Mouse (Mus musculus) CH12.LX (cell line): ENCODE data around the gene Cdkl5. TPM values are rescaled to one million over a fixed set of nuclear protein-coding genes. Genes with fewer than 3 reads are reported as not detected.

ENCODE experiments used
- DNase-seq: peaks from one replicate; pipeline ENCODE4 v3.0.0-alpha.2; 2013; ENCODE audit errors: extremely low read depth
- H3K27ac ChIP-seq: 2 replicates; pipeline ENCODE4 v1.5.1; 2012; ENCODE audit warnings: low read depth, mild to moderate bottlenecking, control low read depth, moderate library complexity; ENCODE audit not compliant: insufficient read depth
- H3K27me3 ChIP-seq: replicated peaks from 2 replicates; pipeline ENCODE3; 2012; ENCODE audit warnings: inconsistent platforms
- H3K36me3 ChIP-seq, 2 experiments: replicated peaks in 1 of 2; 2 replicates each; pipeline versions ENCODE3 to v1.6.1; 2012; ENCODE audit warnings: inconsistent platforms in 1 of 2, low read length in 1 of 2, mild to moderate bottlenecking in 1 of 2, mixed read lengths in 1 of 2, moderate library complexity in 1 of 2; ENCODE audit not compliant: control insufficient read depth in 1 of 2, insufficient read depth in 1 of 2
- H3K4me1 ChIP-seq, 2 experiments: 2 replicates each; pipeline ENCODE4 v1.6.1; 2012; ENCODE audit warnings: inconsistent platforms in 1 of 2, moderate library complexity in 1 of 2; ENCODE audit not compliant: insufficient read depth in 2 of 2, control insufficient read depth in 1 of 2
- H3K4me2 ChIP-seq: 2 replicates; pipeline ENCODE4 v1.6.1; 2012; ENCODE audit warnings: low read depth, mild to moderate bottlenecking, control low read depth; ENCODE audit not compliant: poor library complexity, insufficient read depth, severe bottlenecking
- H3K4me3 ChIP-seq, 3 experiments: fragments of 150-350 bp in 1 of 3; sonication (generic) in 1 of 3; replicated peaks in 1 of 3; 2 replicates each; pipeline versions ENCODE3 to v1.5.1; 2011 to 2012; ENCODE audit warnings: low read depth in 2 of 3, low read length in 2 of 3, mild to moderate bottlenecking in 2 of 3, moderate library complexity in 2 of 3, control low read depth in 1 of 3, improper control_type of control experiment in 1 of 3, inconsistent platforms in 1 of 3, mixed read lengths in 1 of 3; ENCODE audit not compliant: poor library complexity in 1 of 3
- H3K79me2 ChIP-seq: replicated peaks from 2 replicates; pipeline ENCODE4 v1.6.1; 2012; ENCODE audit warnings: mild to moderate bottlenecking, moderate library complexity; ENCODE audit not compliant: control insufficient read depth, poor library complexity, insufficient read depth, severe bottlenecking; ENCODE audit errors: extremely low read depth
- H3K9ac ChIP-seq: 2 replicates; pipeline ENCODE4 v1.6.1; 2012; ENCODE audit warnings: low read depth, mild to moderate bottlenecking, control low read depth, moderate library complexity; ENCODE audit not compliant: insufficient read depth
- H3K9me3 ChIP-seq: replicated peaks from 2 replicates; pipeline ENCODE3; 2012; ENCODE audit warnings: low read length, inconsistent platforms, mixed read lengths
- CHD1 ChIP-seq: IDR thresholded peaks from 2 replicates; pipeline ENCODE4 v1.6.1; 2012; ENCODE audit warnings: low read depth, low read length, improper control_type of control experiment, inconsistent platforms
- CTCF ChIP-seq, 2 experiments: IDR thresholded peaks in 1 of 2; conservative IDR thresholded peaks in 1 of 2; 2 replicates each; pipeline ENCODE4 v1.5.1; 2011 to 2012; ENCODE audit warnings: low read depth in 2 of 2, low read length in 2 of 2, improper control_type of control experiment in 1 of 2, inconsistent platforms in 1 of 2, mild to moderate bottlenecking in 1 of 2, moderate library complexity in 1 of 2
- E2F4 ChIP-seq: IDR thresholded peaks from 2 replicates; pipeline ENCODE4 v1.6.1; 2011; ENCODE audit warnings: low read depth, low read length, improper control_type of control experiment; ENCODE audit not compliant: insufficient replicate concordance
- EP300 ChIP-seq: IDR thresholded peaks from 2 replicates; pipeline ENCODE4 v1.6.1; 2011; ENCODE audit warnings: low read length, improper control_type of control experiment
- ETS1 ChIP-seq: conservative IDR thresholded peaks from 2 replicates; pipeline ENCODE4 v1.6.1; 2012; ENCODE audit warnings: low read depth, mild to moderate bottlenecking, inconsistent platforms, low read length, improper control_type of control experiment, moderate library complexity
- GABPA ChIP-seq: IDR thresholded peaks from 2 replicates; pipeline ENCODE4 v1.6.1; 2012; ENCODE audit warnings: low read depth, low read length, improper control_type of control experiment, inconsistent platforms; ENCODE audit not compliant: insufficient replicate concordance
- HCFC1 ChIP-seq: IDR thresholded peaks from 2 replicates; pipeline ENCODE4 v1.6.1; 2012; ENCODE audit warnings: low read depth, mild to moderate bottlenecking, inconsistent platforms, low read length, improper control_type of control experiment
- IRF4 ChIP-seq: IDR thresholded peaks from 2 replicates; pipeline ENCODE4 v1.6.1; 2014; ENCODE audit warnings: low read depth, mild to moderate bottlenecking, inconsistent platforms, low read length, improper control_type of control experiment
- JUN ChIP-seq: IDR thresholded peaks from 2 replicates; pipeline ENCODE4 v1.6.1; 2011; ENCODE audit warnings: low read depth, mild to moderate bottlenecking, low read length, improper control_type of control experiment, moderate library complexity; ENCODE audit not compliant: insufficient read depth
- JUND ChIP-seq: conservative IDR thresholded peaks from 2 replicates; pipeline ENCODE4 v1.6.1; 2011; ENCODE audit warnings: low read depth, low read length, improper control_type of control experiment
- KAT2A ChIP-seq: IDR thresholded peaks from 2 replicates; pipeline ENCODE4 v1.6.1; 2012; ENCODE audit warnings: low read length, improper control_type of control experiment, inconsistent platforms; ENCODE audit not compliant: insufficient replicate concordance
- MAFK ChIP-seq: IDR thresholded peaks from 2 replicates; pipeline ENCODE4 v1.6.1; 2011; ENCODE audit warnings: low read length, improper control_type of control experiment; ENCODE audit not compliant: insufficient replicate concordance
- MAX ChIP-seq: IDR thresholded peaks from 2 replicates; pipeline ENCODE4 v1.6.1; 2011; ENCODE audit warnings: low read length, improper control_type of control experiment
- MAZ ChIP-seq: IDR thresholded peaks from 2 replicates; pipeline ENCODE4 v1.6.1; 2012; ENCODE audit warnings: low read depth, mild to moderate bottlenecking, inconsistent platforms, low read length, improper control_type of control experiment, moderate library complexity
- POLR2A ChIP-seq: IDR thresholded peaks from 2 replicates; pipeline ENCODE4 v1.6.1; 2011; ENCODE audit warnings: low read depth, mild to moderate bottlenecking, improper control_type of control experiment, low read length
- RCOR1 ChIP-seq: conservative IDR thresholded peaks from 2 replicates; pipeline ENCODE4 v1.6.1; 2012; ENCODE audit warnings: low read depth, mild to moderate bottlenecking, inconsistent platforms, low read length, improper control_type of control experiment
- SIN3A ChIP-seq: IDR thresholded peaks from 2 replicates; pipeline ENCODE4 v1.6.1; 2012; ENCODE audit warnings: low read length, improper control_type of control experiment, inconsistent platforms
- TBP ChIP-seq: conservative IDR thresholded peaks from 2 replicates; pipeline ENCODE4 v1.6.1; 2011; ENCODE audit warnings: low read depth, low read length, improper control_type of control experiment
- UBTF ChIP-seq: IDR thresholded peaks from 2 replicates; pipeline ENCODE4 v1.6.1; 2012; ENCODE audit warnings: low read depth, mild to moderate bottlenecking, inconsistent platforms, low read length, improper control_type of control experiment, moderate library complexity
- ZKSCAN1 ChIP-seq: IDR thresholded peaks from 2 replicates; pipeline ENCODE4 v1.6.1; 2012; ENCODE audit warnings: low read depth, inconsistent platforms, low read length, improper control_type of control experiment, borderline replicate concordance
- ZNF384 ChIP-seq: IDR thresholded peaks from 2 replicates; pipeline ENCODE4 v1.6.1; 2012; ENCODE audit warnings: low read depth, low read length, improper control_type of control experiment, inconsistent platforms
- dilution Hi-C: fragments of 300-500 bp; cut with MboI; formaldehyde crosslinking; loops from 2 replicates; pipeline ENCODE4 v1.14.3; 2020; ENCODE audit warnings: low sequenced_read_pairs; ENCODE audit not compliant: extremely low pct_unique_long_range_greater_than_20kb, extremely low pct_ligation_motif_present
- in situ Hi-C: fragments of 300-500 bp; cut with MboI; formaldehyde crosslinking; loops from 3 replicates; pipeline ENCODE4 v1.14.3; 2019; ENCODE audit warnings: low sequenced_read_pairs, low pct_ligation_motif_present, low pct_unique_long_range_greater_than_20kb, mixed read lengths
- polyA plus RNA-seq: library from polyadenylated mRNA; unstranded; fragments of >175 nt; gene quantifications from 2 replicates; pipeline ENCODE4 v1.2.1, GENCODE M21; 2012; ENCODE audit warnings: low read depth; ENCODE audit not compliant: insufficient read length
- total RNA-seq, 2 experiments: library from RNA; depleted of rRNA; stranded (reverse); fragments of 300-350 nt in 1 of 2; fragments of >200 nt in 1 of 2; gene quantifications; 2 replicates each; pipeline ENCODE4 v1.2.3; 2012 to 2014

Cdkl5 gene
- total and polyA plus RNA-seq, 3 experiments, result 0.25 to 0.63 (median 0.30) TPM

GRCm38 (mm10) chrX:160958593-160959131 is 35.8 kb downstream of the Cdkl5 start:
- no peaks in the 10 kb centered on the region for H3K36me3 ChIP-seq
- H3K9ac ChIP-seq, result no peak overlapping the region
- dilution Hi-C loops, result no loop called here
- no peak overlapping the region for H3K27ac ChIP-seq
- no peaks in the 10 kb centered on the region for H3K9me3 ChIP-seq
- no peaks in the 10 kb centered on the region for H3K27me3 ChIP-seq
- TF ChIP-seq HCFC1 (no peak), CHD1 (no peak), MAX (no peak), ZNF384 (no peak), MAZ (no peak), ETS1 (no peak), JUND (no peak), SIN3A (no peak), MAFK (no peak), ZKSCAN1 (no peak), POLR2A (no peak), EP300 (no peak)
- no peak overlapping the region for H3K4me3 ChIP-seq
- in situ Hi-C loops, result no loop called here
- no peak for DNase-seq
- H3K4me1 ChIP-seq, result no peaks in the 10 kb centered on the region
- no peak overlapping the region for H3K4me2 ChIP-seq
- no peaks in the 10 kb centered on the region for H3K79me2 ChIP-seq

GRCm38 (mm10) chrX:160949583-160949982 is 44.9 kb downstream of the Cdkl5 start:
- DNase-seq, result no peak
- no peaks in the 10 kb centered on the region for H3K36me3 ChIP-seq
- dilution Hi-C loops (no loop called here), in situ Hi-C loops (loop anchor here (25.0 kb wide), 1 partner anchor 88 kb away; no protein-coding TSS in a partner anchor)
- no peak overlapping the region for H3K9ac ChIP-seq
- TF ChIP-seq RCOR1 (no peak), E2F4 (no peak), CTCF (conservative IDR thresholded peaks at IDR 0.05 in 1 of 2, IDR thresholded peaks at IDR 0.05 in 1 of 2; ENCODE audit: low read depth in 2 of 2, low read length in 2 of 2) (no peak), GABPA (no peak), JUN (no peak), JUND (no peak), HCFC1 (no peak), IRF4 (no peak), MAFK (no peak), TBP (no peak), KAT2A (no peak), ZNF384 (no peak), EP300 (no peak), UBTF (no peak), ZKSCAN1 (no peak)
- no peaks in the 10 kb centered on the region for H3K79me2 ChIP-seq
- no peak overlapping the region for H3K4me2 ChIP-seq
- no peaks in the 10 kb centered on the region for H3K9me3 ChIP-seq
- no peaks in the 10 kb centered on the region for H3K27me3 ChIP-seq
- H3K4me1 ChIP-seq, result no peaks in the 10 kb centered on the region
- no peak overlapping the region for H3K4me3 ChIP-seq
- no peak overlapping the region for H3K27ac ChIP-seq
